12 mouse cellular contexts compared by ENCODE assay signal in the genomic region with DNA sequence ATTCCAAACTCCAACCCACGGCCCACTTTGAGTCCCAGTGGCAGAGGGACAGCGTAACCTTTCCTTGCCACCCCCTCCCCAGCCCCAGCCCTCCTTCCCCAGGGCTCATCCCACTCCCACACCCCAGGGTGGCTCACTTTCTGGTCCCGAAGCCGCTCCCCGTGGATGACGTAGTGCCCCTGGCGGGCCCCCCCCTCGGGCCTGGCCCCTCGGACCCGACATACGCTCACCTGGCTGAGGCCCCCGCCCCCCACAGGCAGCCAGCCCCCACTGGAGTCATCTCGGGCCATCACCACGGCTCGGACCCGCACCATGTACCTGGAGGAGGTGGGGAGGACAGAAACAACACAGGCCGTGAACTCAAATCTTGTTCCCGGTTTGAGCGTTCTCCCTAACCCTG. TPM values are rescaled to one million over a fixed set of nuclear protein-coding genes. Genes with fewer than 3 reads are reported as not detected.
A peak's percentile ranks its signal among the peaks of the same experiment; 100 is the strongest.
DNase-seq lines count a peak whose midpoint lies in the region; ATAC-seq and TF ChIP-seq lines count a peak whose summit lies in the region.
"Had no signal": no experiment of that assay in that cellular context is flagged by ENCODE, and none has a peak within 500 bp of the region (broad histone marks: within the 10 kb centered on the region; RNA-seq: fewer than 3 reads in every experiment).

No protein-coding gene starts in this region.

- no peak for ATAC-seq in limb, embryonic 14.5 days (ENCODE audit: low FRiP score, low read depth)
- ATAC-seq: liver, embryonic 12.5 days had no signal

- 15% methylated on average over 17 of the region's 19 CpGs for WGBS in limb, embryonic 14.5 days

- H3K36me3 ChIP-seq in testis, adult 2 months (ENCODE audit: control insufficient read depth, insufficient read depth, low read length): no peaks in the 10 kb centered on the region
- 0 out of 2 replicates have a peak, but pooled peaks cover 10% of the 10 kb centered on the region for H3K36me3 ChIP-seq in limb, embryonic 14.5 days (ENCODE audit: control insufficient read depth, insufficient read depth, low read length)
- H3K36me3 ChIP-seq: embryonic facial prominence, embryonic 15.5 days had no signal

- no peaks in the 10 kb centered on the region for H3K27me3 ChIP-seq in testis, adult 2 months (ENCODE audit: control insufficient read depth, insufficient read depth, low read length)
- peaks cover 21% of the 10 kb centered on the region for H3K27me3 ChIP-seq in limb, embryonic 14.5 days (ENCODE audit: control insufficient read depth, insufficient read depth, low read length)

- H3K9ac ChIP-seq in limb, embryonic 14.5 days (ENCODE audit: low read depth, low read length, severe bottlenecking): no peak overlapping the region
- H3K9ac ChIP-seq: embryonic facial prominence, embryonic 15.5 days; liver, embryonic 12.5 days had no signal

- H3K4me3 ChIP-seq in testis, adult 2 months (ENCODE audit: control insufficient read depth, low read depth, low read length): peak overlapping the region; percentile 96
- H3K4me3 ChIP-seq in limb, embryonic 14.5 days (replicated peaks; ENCODE audit: low read length): 0 out of 2 replicates have a peak overlapping the region, but pooled peaks have one; percentile 66
- H3K4me3 ChIP-seq: liver, embryonic 12.5 days had no signal

- no peak overlapping the region; the same call in 1 of the 2 replicates for H3K4me2 ChIP-seq in limb, embryonic 14.5 days (replicated peaks; ENCODE audit: low read depth, low read length, severe bottlenecking)

- no peaks in the 10 kb centered on the region for H3K9me3 ChIP-seq in limb, embryonic 14.5 days (ENCODE audit: control insufficient read depth, low read length)
- H3K9me3 ChIP-seq: embryonic facial prominence, embryonic 15.5 days; liver, embryonic 12.5 days had no signal

- TF ChIP-seq CTCF in testis, adult 2 months (IDR thresholded peaks at IDR 0.05; ENCODE audit: control insufficient read depth, insufficient read depth, insufficient replicate concordance, low read depth, low read length): no peak

- no peak for TF ChIP-seq POLR2A in testis, adult 2 months (IDR thresholded peaks at IDR 0.05; ENCODE audit: control insufficient read depth, low read depth, low read length)
- no peak for TF ChIP-seq POLR2A in limb, embryonic 14.5 days (IDR thresholded peaks at IDR 0.05; ENCODE audit: borderline replicate concordance, extremely low read depth, insufficient read depth, insufficient read length)

- H3K4me1 ChIP-seq in testis, adult 2 months (ENCODE audit: control insufficient read depth, insufficient read depth, low read length): peaks cover 45% of the 10 kb centered on the region
- H3K4me1 ChIP-seq in limb, embryonic 14.5 days (ENCODE audit: control insufficient read depth, insufficient read depth, low read length): peaks cover 23% of the 10 kb centered on the region

- peak; percentile 50 for DNase-seq in cerebellum, adult 9-11 months
- DNase-seq in cerebellum, adult 11 months: no peak
- no peak for DNase-seq in testis, postnatal 14 days (ENCODE audit: low spot score)
- DNase-seq in limb, embryonic 14.5 days (ENCODE audit: low spot score): no peak
- no peak for DNase-seq in thymus, postnatal 10 days (ENCODE audit: low spot score in 2 of 2)
- DNase-seq in lung, postnatal 14 days: no peak
- DNase-seq in layer of hippocampus, adult 8-10 months (ENCODE audit: low spot score in 2 of 2): no peak
- DNase-seq: heart, adult 18-20 months; spleen, adult 18-20 months had no signal

- H3K27ac ChIP-seq in testis, adult 2 months (ENCODE audit: control insufficient read depth, insufficient read depth, low read depth, low read length): no peak overlapping the region
- no peak overlapping the region for H3K27ac ChIP-seq in limb, embryonic 14.5 days (replicated peaks; ENCODE audit: low read depth, low read length)
- H3K27ac ChIP-seq: embryonic facial prominence, embryonic 15.5 days; liver, embryonic 12.5 days had no signal

RNA-seq across cellular contexts. Expression of a gene that starts 2.4 kb away (rescaled TPM):
- polyA plus RNA-seq in testis, adult 2 months (2012; rRNA removed): 506 and 536 TPM in 2 replicates
- polyA plus RNA-seq in limb, embryonic 14.5 days (2012; rRNA removed): 0.91 and 1.4 TPM in 2 replicates
- 0.45 and 0.54 TPM in 2 replicates for polyA plus RNA-seq in limb, embryonic 14.5 days (2014; fragmentation: Nextera tagmentation; extraction: Ambion mirVana)
- 1 to 10 TPM in 2 of 4 experiments, under 1 TPM in 2; 0.69 to 1.4 (median 0.88) TPM for total RNA-seq in layer of hippocampus, adult 8-10 months (2022)

RNA-seq across cellular contexts. Expression of a gene that starts 2.6 kb away (rescaled TPM):
- polyA plus RNA-seq in testis, adult 2 months (2012; rRNA removed): 40.9 and 41.8 TPM in 2 replicates
- polyA plus RNA-seq in limb, embryonic 14.5 days (2012; rRNA removed): 14.2 and 19.4 TPM in 2 replicates
- 3.5 and 4.2 TPM in 2 replicates for polyA plus RNA-seq in limb, embryonic 14.5 days (2014; fragmentation: Nextera tagmentation; extraction: Ambion mirVana)
- total RNA-seq in layer of hippocampus, adult 8-10 months (2022): 10 to 100 TPM; 40.6 to 59.3 (median 47.8) TPM

RNA-seq across cellular contexts. Expression of a gene that starts 11.6 kb away (rescaled TPM):
- 194 and 338 TPM in 2 replicates for polyA plus RNA-seq in testis, adult 2 months (2012; rRNA removed)
- 18.9 and 22.7 TPM in 2 replicates for polyA plus RNA-seq in limb, embryonic 14.5 days (2012; rRNA removed)
- polyA plus RNA-seq in limb, embryonic 14.5 days (2014; fragmentation: Nextera tagmentation; extraction: Ambion mirVana): 15.7 and 17.1 TPM in 2 replicates
- 10 to 100 TPM; 27.9 to 32.4 (median 29.9) TPM for total RNA-seq in layer of hippocampus, adult 8-10 months (2022)

RNA-seq across cellular contexts. Expression of a gene that starts 12.8 kb away (rescaled TPM):
- 362 and 383 TPM in 2 replicates for polyA plus RNA-seq in testis, adult 2 months (2012; rRNA removed)
- 216 and 233 TPM in 2 replicates for polyA plus RNA-seq in limb, embryonic 14.5 days (2012; rRNA removed)
- polyA plus RNA-seq in limb, embryonic 14.5 days (2014; fragmentation: Nextera tagmentation; extraction: Ambion mirVana): 264 and 268 TPM in 2 replicates
- total RNA-seq in layer of hippocampus, adult 8-10 months (2022): 100 to 1,000 TPM; 116 to 137 (median 132) TPM

RNA-seq across cellular contexts. Expression of a gene that starts 33.0 kb away (rescaled TPM):
- 0.31 and 1.1 TPM in 2 replicates for polyA plus RNA-seq in testis, adult 2 months (2012; rRNA removed)
- polyA plus RNA-seq in limb, embryonic 14.5 days (2012; rRNA removed): 4.8 and 6.8 TPM in 2 replicates
- polyA plus RNA-seq in limb, embryonic 14.5 days (2014; fragmentation: Nextera tagmentation; extraction: Ambion mirVana): 0.43 and 1.1 TPM in 2 replicates
- total RNA-seq in layer of hippocampus, adult 8-10 months (2022): 1 to 10 TPM in 1 of 4 experiments, under 1 TPM in 3; 0.72 to 2.3 (median 0.93) TPM

Comparison
In these comparisons a context has a peak if more than half of its experiments do, and no peak if none do; other contexts are left out.
1. RNA of a gene that starts 2.4 kb away (polyA plus RNA-seq): 506 to 536 TPM in testis, adult 2 months; 0.45 to 1.4 TPM in limb, embryonic 14.5 days; every median in the first group is over 100 times any median in the second.